Mouse (Mus musculus) midbrain, embryonic 15.5 days (tissue): ENCODE measurements at regions not wholly inside any gene's neighbourhood (a gene's known extent, or its start where the extent isn't known, plus 50 kb on each side); places are given as distances from the start of the nearest gene placed in this dataset.

ENCODE experiments used
- ATAC-seq: fragments of 200-750 bp; cut with Nextera tagmentation; replicated peaks from 2 replicates; pipeline ENCODE4 v1.8.0; 2017; ENCODE audit warnings: moderate TSS enrichment
- H3K27ac ChIP-seq: fragments of 300-500 bp; sonication (generic); 2 replicates; pipeline ENCODE4 v1.5.1; 2015; ENCODE audit warnings: mild to moderate bottlenecking, inconsistent platforms
- H3K27me3 ChIP-seq: fragments of 300-500 bp; sonication (generic); replicated peaks from 2 replicates; pipeline ENCODE4 v1.6.1; 2015; ENCODE audit warnings: inconsistent platforms
- H3K36me3 ChIP-seq: fragments of 300-500 bp; sonication (generic); replicated peaks from 2 replicates; pipeline ENCODE4 v1.6.1; 2015; ENCODE audit warnings: inconsistent platforms
- H3K4me1 ChIP-seq: fragments of 300-500 bp; sonication (generic); 2 replicates; pipeline ENCODE4 v1.6.1; 2015; ENCODE audit warnings: inconsistent platforms
- H3K4me2 ChIP-seq: fragments of 300-500 bp; sonication (generic); 2 replicates; pipeline ENCODE4 v1.6.1; 2015; ENCODE audit warnings: inconsistent platforms, mild to moderate bottlenecking, moderate library complexity
- H3K4me3 ChIP-seq: fragments of 300-500 bp; sonication (generic); 2 replicates; pipeline ENCODE4 v1.5.1; 2015; ENCODE audit warnings: mild to moderate bottlenecking, inconsistent platforms
- H3K9ac ChIP-seq: fragments of 300-500 bp; sonication (generic); 2 replicates; pipeline ENCODE4 v1.6.1; 2015; ENCODE audit warnings: mild to moderate bottlenecking, inconsistent platforms
- H3K9me3 ChIP-seq: fragments of 300-500 bp; sonication (generic); 2 replicates; pipeline ENCODE4 v1.6.1; 2016; ENCODE audit warnings: inconsistent platforms
- WGBS: fragments of 180-500 bp; shearing (Covaris S2); methylation state at CpG from one replicate; pipeline ENCODE4 v1.1.7; 2015; ENCODE audit warnings: mixed read lengths; 5-methylcytosine and 5-hydroxymethylcytosine counted together

- H3K27ac ChIP-seq = no peak overlapping the region
- no peaks in the 10 kb centered on the region for H3K36me3 ChIP-seq
- ATAC-seq = no peak
- no peak overlapping the region for H3K9ac ChIP-seq
- H3K27me3 ChIP-seq = no peaks in the 10 kb centered on the region
- H3K4me2 ChIP-seq = no peak overlapping the region
- no peaks in the 10 kb centered on the region for H3K9me3 ChIP-seq
- no peak overlapping the region for H3K4me3 ChIP-seq
- no peaks in the 10 kb centered on the region for H3K4me1 ChIP-seq
These were observed 564.9 kb downstream of the Grin2a start for GRCm38 (mm10) chr16:9430509-9430908.

DNA sequence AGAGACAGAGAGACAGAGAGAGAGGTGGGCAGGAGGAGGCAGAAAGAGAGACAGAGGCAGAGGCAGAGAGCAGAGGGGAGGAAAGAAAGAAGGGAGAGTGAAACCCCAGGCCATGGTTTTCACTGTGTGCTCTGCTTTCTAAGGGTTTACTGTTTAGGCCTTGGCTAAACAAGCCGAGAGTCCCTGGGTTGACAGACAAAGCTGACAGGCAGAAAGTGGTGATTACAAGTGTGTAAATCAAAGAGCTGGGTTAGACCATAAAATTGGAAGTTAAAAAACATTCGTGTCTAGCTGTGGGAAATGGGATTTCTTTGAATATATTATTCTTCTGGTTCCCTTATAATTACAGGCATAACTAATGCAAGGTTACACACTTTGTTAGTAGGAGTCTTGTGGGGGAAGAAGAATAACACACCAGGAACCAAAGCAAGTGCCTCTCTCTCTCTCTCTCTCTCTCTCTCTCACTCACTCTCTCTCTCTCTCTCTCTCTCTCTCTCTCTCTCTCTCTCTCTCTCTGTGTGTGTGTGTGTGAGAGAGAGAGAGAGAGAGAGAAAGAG lies 556.0 kb downstream of the Grin2a start:
- Histone ChIP-seq H3K27me3 (peaks cover 17% of the 10 kb centered on the region), H3K36me3 (no peaks in the 10 kb centered on the region), H3K4me3 (no peak overlapping the region), H3K9me3 (no peaks in the 10 kb centered on the region), H3K4me1 (no peaks in the 10 kb centered on the region), H3K27ac (no peak overlapping the region), H3K9ac (no peak overlapping the region), H3K4me2 (no peak overlapping the region)
- ATAC-seq = no peak
- WGBS = 11% methylated on average over 2 of the region's 2 CpGs

DNA sequence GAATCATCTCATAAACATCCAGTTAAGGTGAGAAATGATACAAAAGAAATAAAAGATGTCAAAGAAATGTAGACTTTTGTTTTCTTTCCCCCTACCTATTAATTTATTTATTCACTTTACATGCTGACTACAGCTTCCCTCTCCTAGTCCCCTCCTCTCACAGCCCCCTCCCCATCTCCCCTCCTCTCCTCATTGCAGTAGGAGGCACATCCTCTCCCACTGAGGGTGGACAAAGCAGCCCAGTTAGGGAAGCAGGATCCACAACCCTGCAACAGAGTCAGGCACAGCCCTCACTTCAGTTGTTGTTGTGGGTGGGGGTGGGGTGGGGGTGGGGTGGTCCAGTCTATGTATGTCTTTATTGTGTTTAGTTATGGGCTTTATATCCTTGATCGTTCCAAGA lies 555.5 kb downstream of the Grin2a start:
- WGBS = 65% methylated on average over 1 of the region's 1 CpGs
- no peaks in the 10 kb centered on the region for H3K36me3 ChIP-seq

DNA sequence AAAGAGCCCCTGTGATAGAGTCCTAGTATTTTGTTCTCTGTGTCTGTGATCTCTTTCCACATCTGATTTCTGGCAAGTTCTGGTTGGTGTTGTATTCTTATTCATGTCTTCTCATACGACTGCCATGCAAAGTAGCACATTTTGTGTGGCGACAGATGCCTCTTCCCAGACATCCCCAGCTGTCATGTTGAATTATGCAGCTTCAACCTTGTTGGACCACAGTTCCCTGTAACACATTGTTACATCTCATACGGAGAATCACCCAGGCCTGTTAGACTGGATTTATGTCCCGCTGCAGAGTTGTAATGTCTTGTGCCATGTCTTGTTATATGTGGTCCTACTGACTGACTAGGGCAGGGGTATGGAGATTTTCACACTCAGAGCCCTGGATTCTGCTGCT lies 543.3 kb downstream of the Grin2a start:
- 79% methylated on average over 4 of the region's 4 CpGs for WGBS
- Histone ChIP-seq H3K27me3 (no peaks in the 10 kb centered on the region), H3K9me3 (no peaks in the 10 kb centered on the region), H3K4me1 (no peaks in the 10 kb centered on the region), H3K36me3 (no peaks in the 10 kb centered on the region), H3K4me2 (no peak overlapping the region), H3K9ac (no peak overlapping the region), H3K4me3 (no peak overlapping the region), H3K27ac (no peak overlapping the region)
- no peak for ATAC-seq

More for the DNA sequence above, 555.5 kb downstream of the Grin2a start:
- Histone ChIP-seq H3K27me3 (peaks cover 17% of the 10 kb centered on the region), H3K27ac (no peak overlapping the region), H3K4me3 (no peak overlapping the region), H3K4me1 (no peaks in the 10 kb centered on the region), H3K9ac (no peak overlapping the region), H3K4me2 (no peak overlapping the region), H3K9me3 (no peaks in the 10 kb centered on the region)
- no peak for ATAC-seq

DNA sequence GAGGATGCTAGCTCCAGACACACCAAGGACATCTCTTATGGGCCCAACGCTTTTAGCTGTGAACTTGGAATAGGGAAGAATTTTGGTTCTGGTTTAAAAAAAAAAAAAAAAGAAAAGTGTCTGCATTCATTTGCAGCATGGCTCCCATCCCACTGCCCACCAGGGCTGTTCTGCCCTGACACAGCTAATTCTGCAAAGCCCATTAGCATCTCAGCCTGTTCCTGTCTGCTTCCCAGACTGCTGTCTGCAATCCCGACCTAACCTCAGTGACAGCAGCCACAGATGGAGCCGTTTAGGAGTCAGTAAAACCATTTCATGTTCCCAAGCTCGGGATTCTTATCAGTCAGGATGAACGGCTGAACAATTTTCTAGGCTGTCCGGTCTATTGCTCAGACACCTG lies 537.8 kb downstream of the Grin2a start:
- WGBS = 72% methylated on average over 6 of the region's 6 CpGs
- H3K27me3 ChIP-seq = no peaks in the 10 kb centered on the region
- H3K4me1 ChIP-seq = no peaks in the 10 kb centered on the region
- no peak for ATAC-seq
- H3K4me3 ChIP-seq = no peak overlapping the region
- no peak overlapping the region for H3K4me2 ChIP-seq
- no peaks in the 10 kb centered on the region for H3K36me3 ChIP-seq
- no peaks in the 10 kb centered on the region for H3K9me3 ChIP-seq
- no peak overlapping the region for H3K27ac ChIP-seq
- H3K9ac ChIP-seq = no peak overlapping the region

DNA sequence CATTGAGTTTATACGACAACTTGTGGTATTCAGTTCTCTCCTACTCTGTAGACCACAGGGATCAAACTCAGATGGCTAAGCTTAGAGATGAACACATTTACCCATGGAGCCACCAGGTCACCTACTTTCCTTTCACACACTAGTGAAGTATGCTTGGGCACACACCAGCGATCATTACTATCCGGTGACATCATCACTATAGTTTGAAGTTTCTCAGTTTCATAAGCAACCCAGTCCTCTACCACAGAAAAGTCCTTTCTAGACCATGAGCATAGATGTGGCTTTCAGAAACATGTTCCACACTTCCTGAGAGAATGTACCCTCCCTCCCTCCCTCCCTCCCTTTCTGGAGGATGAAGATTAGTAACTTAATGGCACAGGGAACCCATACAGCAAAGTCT lies 532.9 kb downstream of the Grin2a start:
- Histone ChIP-seq H3K27ac (no peak overlapping the region), H3K4me1 (no peaks in the 10 kb centered on the region), H3K9ac (no peak overlapping the region), H3K4me2 (no peak overlapping the region), H3K9me3 (no peaks in the 10 kb centered on the region), H3K36me3 (no peaks in the 10 kb centered on the region), H3K27me3 (no peaks in the 10 kb centered on the region), H3K4me3 (no peak overlapping the region)
- WGBS = 91% methylated on average over 3 of the region's 3 CpGs
- no peak for ATAC-seq

GRCm38 (mm10) chr16:9469394-9469793 lies 526.0 kb downstream of the Grin2a start:
- H3K36me3 ChIP-seq = no peaks in the 10 kb centered on the region
- H3K27me3 ChIP-seq = no peaks in the 10 kb centered on the region
- ATAC-seq = no peak
- H3K4me1 ChIP-seq = no peaks in the 10 kb centered on the region
- no peak overlapping the region for H3K4me3 ChIP-seq
- WGBS = 65% methylated on average over 4 of the region's 4 CpGs
- no peak overlapping the region for H3K27ac ChIP-seq
- H3K9ac ChIP-seq = no peak overlapping the region
- no peak overlapping the region for H3K4me2 ChIP-seq
- H3K9me3 ChIP-seq = no peaks in the 10 kb centered on the region

DNA sequence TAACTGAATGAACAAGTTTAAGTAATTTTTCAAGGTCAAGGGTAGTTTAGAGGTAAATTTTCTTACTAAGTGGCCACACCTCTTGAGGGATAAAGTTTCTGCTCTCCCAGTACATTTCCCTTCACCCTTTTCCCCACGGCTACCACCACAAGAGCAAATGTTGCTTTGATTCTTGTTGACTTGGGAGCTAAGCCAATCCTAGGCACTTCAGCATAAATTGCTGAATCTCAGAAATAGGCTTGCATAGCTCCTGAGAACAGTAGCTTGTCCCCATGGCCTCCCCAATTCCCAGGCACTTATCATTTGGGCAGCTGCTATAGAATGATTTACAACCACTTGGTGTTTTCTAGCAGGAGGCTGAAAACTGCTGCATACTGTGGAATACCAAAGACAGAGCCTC lies 510.1 kb downstream of the Grin2a start:
- H3K36me3 ChIP-seq = no peaks in the 10 kb centered on the region
- H3K4me2 ChIP-seq = no peak overlapping the region
- WGBS = 86% methylated on average over 1 of the region's 1 CpGs
- H3K27ac ChIP-seq = no peak overlapping the region
- H3K4me1 ChIP-seq = no peaks in the 10 kb centered on the region
- H3K4me3 ChIP-seq = no peak overlapping the region
- ATAC-seq = no peak
- no peak overlapping the region for H3K9ac ChIP-seq
- no peaks in the 10 kb centered on the region for H3K27me3 ChIP-seq
- H3K9me3 ChIP-seq = no peaks in the 10 kb centered on the region

GRCm38 (mm10) chr16:9498301-9498700 lies 497.1 kb downstream of the Grin2a start:
- no peaks in the 10 kb centered on the region for H3K27me3 ChIP-seq
- ATAC-seq = no peak
- 80% methylated on average over 2 of the region's 2 CpGs for WGBS
- no peak overlapping the region for H3K9ac ChIP-seq
- no peaks in the 10 kb centered on the region for H3K9me3 ChIP-seq
- no peaks in the 10 kb centered on the region for H3K36me3 ChIP-seq
- H3K4me3 ChIP-seq = no peak overlapping the region
- H3K4me2 ChIP-seq = no peak overlapping the region
- H3K4me1 ChIP-seq = no peaks in the 10 kb centered on the region
- H3K27ac ChIP-seq = no peak overlapping the region

- no peak for ATAC-seq
- no peak overlapping the region for H3K9ac ChIP-seq
- H3K4me3 ChIP-seq = no peak overlapping the region
- H3K36me3 ChIP-seq = no peaks in the 10 kb centered on the region
- no peaks in the 10 kb centered on the region for H3K4me1 ChIP-seq
- H3K27me3 ChIP-seq = no peaks in the 10 kb centered on the region
- WGBS = 36% methylated on average over 4 of the region's 4 CpGs
- H3K27ac ChIP-seq = no peak overlapping the region
- no peaks in the 10 kb centered on the region for H3K9me3 ChIP-seq
- H3K4me2 ChIP-seq = no peak overlapping the region
These were observed 493.6 kb downstream of the Grin2a start for GRCm38 (mm10) chr16:9501713-9502112.

- Histone ChIP-seq H3K9me3 (no peaks in the 10 kb centered on the region), H3K36me3 (no peaks in the 10 kb centered on the region), H3K27ac (no peak overlapping the region), H3K9ac (no peak overlapping the region), H3K4me3 (no peak overlapping the region), H3K4me2 (no peak overlapping the region), H3K27me3 (no peaks in the 10 kb centered on the region), H3K4me1 (no peaks in the 10 kb centered on the region)
- 81% methylated on average over 1 of the region's 1 CpGs for WGBS
- no peak for ATAC-seq
These were observed 485.7 kb downstream of the Grin2a start for GRCm38 (mm10) chr16:9509666-9510065.

GRCm38 (mm10) chr16:9514538-9514937 lies 480.8 kb downstream of the Grin2a start:
- Histone ChIP-seq H3K27me3 (no peaks in the 10 kb centered on the region), H3K9ac (no peak overlapping the region), H3K4me1 (no peaks in the 10 kb centered on the region), H3K27ac (no peak overlapping the region), H3K36me3 (no peaks in the 10 kb centered on the region), H3K9me3 (no peaks in the 10 kb centered on the region), H3K4me3 (no peak overlapping the region), H3K4me2 (no peak overlapping the region)
- 34% methylated on average over 4 of the region's 4 CpGs for WGBS
- ATAC-seq = no peak
